Mouse (Mus musculus): ENCODE measurements around the gene Cwc15.
"Not testable (repeated sequence)": the region's sequence is repeated elsewhere in the genome, so short reads cannot be mapped to it uniquely, and the experiment has no call there.

Cwc15 gene

DNA sequence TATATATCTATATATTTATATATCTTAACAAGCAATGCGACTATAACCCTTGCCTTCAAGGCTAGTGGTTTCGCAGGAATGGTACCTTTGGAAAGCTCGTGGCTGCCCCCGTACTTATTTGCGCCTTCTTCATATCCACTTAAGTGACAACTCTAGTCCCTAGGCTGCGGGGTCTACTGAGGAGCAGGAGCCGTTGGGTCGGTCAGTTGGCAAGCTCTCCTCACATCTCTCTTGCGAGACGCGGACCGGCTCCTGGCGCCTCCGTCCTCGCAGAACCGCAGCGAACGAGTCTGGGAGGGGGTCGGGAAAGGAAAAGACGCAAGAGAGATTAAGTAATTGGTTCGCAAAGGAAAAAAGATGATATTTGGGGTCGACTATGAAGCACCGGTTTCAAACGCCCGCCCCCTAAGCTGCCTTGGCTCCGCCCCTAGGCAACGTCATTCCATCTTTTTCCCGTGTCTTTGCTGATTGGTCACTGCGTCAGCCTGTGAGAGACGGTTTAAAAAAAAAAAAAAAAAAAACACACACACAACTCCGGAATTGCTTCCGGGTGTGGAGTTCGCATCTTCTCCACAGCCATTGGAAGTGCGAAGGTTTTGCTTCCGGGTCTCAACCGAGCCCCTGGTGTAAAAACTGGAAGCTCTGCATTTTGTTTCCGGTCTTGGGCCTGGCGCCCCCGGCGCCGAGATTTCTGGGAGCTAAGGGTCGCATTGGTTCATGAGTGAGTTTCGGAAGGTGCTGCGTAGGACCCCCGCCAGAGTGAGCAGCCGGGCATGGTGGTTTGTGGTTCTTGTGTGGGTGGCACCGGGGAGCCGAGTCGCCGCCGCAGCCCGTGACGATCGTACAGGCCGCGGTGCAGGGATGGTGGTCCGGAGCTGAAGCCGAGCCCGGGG is at the start of gene Cwc15, which contains the start of gene Kdm4d:
Gene Cwc15, plus strand, starts transcription at position 595 of the 893 bp plus-strand sequence.
Gene Kdm4d, minus strand, starts transcription at position 460 of the 893 bp plus-strand sequence.
- POLR2A ChIA-PET, result interaction anchor here (0.6 to 2.7 kb wide), 114 partner anchors 9 to 1810 kb away, joined by 3 to 23 read pairs (median 4); partner anchors contain the start of genes Fam76b (in 4 of the 4), Cep57 (in 3 of the 4), 4931406C07Rik (in 1 of the 4) and Ankrd49 (in 1 of the 4)
- CTCF ChIA-PET, result interaction anchor here (0.7 to 2.4 kb wide), 21 partner anchors 12 to 1455 kb away, joined by 3 to 16 read pairs (median 4); no protein-coding TSS in a partner anchor

DNA sequence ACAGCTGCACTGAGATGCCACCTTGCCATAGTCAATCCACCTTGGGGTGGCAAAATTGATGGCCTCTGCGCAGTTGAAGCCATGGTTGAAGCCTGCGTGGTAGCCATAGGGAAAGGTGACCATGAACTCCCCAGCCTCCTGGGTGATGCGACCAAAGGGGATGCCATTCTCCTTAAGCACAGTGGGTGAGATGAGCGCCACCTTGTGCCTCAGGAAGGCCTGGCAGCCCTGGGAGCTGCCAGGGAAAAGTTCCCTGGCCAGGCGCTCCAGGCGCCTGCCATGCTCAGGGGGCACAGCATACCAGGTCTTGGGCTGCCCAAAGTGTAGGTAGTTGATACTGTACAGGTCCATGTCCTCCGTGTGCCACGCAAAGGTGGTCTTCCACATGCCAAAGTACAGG is 49.3 kb upstream of the Cwc15 start:
- CTCF ChIA-PET, result interaction anchor here in 3 of 4 experiments (0.8 to 1.5 kb wide), 4 partner anchors 61 to 256 kb away, joined by 3 to 4 read pairs (median 4); no protein-coding TSS in a partner anchor
- POLR2A ChIA-PET, result not testable (repeated sequence)

DNA sequence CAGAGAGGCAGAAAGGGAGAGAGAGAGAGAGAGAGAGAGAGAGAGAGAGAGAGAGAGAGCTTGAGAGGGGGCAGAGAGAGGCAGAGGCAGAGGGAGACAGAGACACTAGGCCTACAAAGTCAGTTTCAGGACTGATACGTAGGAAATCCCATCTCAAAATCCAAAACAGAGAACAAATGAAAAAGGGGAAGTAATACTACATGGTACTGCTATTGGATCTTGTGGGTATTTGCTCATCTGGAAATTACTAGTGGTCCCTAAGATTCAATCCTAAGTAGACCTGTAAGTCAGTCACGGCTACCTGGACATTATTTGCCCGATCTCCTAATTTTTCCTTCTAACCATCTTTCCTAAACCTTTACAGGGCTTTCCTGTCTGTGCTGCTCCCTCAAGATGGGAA is 44.1 kb upstream of the Cwc15 start:
- POLR2A ChIA-PET, result no interaction called here

DNA sequence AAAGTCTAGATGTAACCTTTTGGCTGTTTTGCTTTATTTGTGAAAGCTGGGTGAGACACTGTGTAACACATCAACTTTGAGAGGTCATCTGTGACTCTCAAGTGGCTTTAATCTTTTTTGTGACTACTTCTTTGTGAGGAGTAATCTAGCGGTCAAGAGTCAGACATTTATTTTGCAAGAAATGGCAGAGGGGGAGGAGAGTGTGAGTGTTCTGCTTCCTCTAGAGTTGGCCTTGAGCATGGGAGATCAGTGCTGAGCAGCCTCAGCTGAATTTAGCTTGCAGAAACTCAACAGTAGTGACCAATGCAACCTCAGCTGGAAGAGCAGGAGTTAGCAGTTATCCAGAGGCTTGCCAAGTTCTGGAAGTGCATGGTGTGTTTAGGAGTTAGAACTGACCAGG is 37.9 kb upstream of the Cwc15 start:
- POLR2A ChIA-PET, CTCF ChIA-PET: not testable (repeated sequence)

More for the DNA sequence above, 44.1 kb upstream of the Cwc15 start:
- CTCF ChIA-PET, result no interaction called here

DNA sequence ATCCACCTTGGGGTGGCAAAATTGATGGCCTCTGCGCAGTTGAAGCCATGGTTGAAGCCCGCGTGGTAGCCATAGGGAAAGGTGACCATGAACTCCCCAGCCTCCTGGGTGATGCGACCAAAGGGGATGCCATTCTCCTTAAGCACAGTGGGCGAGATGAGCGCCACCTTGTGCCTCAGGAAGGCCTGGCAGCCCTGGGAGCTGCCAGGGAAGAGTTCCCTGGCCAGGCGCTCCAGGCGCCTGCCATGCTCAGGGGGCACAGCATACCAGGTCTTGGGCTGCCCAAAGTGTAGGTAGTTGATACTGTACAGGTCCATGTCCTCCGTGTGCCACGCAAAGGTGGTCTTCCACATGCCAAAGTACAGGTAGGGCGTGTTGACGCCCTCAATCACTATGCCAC is 36.7 kb upstream of the Cwc15 start:
- CTCF ChIA-PET, result interaction anchor here in 2 of 4 experiments (0.6 to 1.1 kb wide), 2 partner anchors 8 to 73 kb away, joined by 3 read pairs; no protein-coding TSS in a partner anchor
- POLR2A ChIA-PET, result not testable (repeated sequence)

DNA sequence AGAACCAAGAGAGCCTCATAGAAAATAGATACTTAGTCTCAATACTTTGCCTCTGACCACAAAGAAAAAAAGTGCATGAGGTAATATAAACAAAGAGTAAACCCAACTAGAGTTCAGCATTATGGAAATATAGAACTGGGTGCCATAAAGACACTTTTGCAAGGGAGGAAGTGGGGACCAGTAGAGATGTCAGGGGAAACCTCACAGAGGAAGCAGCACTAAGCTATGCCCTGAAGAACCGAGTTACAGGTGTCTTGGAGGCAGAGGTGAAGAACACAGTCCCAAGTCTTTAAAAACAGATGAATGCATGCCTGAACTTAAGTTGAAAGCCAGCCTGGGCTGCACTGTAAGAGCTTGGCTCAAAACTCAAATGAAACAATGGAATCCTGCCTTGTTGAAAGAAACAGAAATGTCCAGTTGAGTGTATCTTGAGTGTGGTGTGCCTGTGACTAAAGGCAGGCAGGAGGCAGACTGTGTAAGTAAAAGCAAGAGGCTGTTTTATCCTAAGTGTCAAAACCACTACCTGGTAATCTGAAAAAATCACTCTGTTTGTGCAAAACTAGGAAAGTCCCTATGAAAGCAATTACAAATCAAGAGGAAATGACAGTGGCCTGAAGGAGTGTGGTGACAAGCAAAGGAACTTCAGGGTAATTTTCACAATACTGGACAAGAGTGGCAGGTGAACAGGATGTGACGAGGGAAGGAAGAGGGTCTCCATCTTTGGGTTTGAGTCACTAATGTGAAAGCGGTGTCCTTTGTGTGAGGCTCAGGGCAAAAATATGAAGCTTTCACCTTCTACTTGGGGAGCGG is 1.3 kb upstream of the Cwc15 start:
- CTCF ChIA-PET, result interaction anchor here in 3 of 4 experiments (0.5 to 2.4 kb wide), 3 partner anchors 25 to 200 kb away, joined by 3 to 10 read pairs (median 6); no protein-coding TSS in a partner anchor
- POLR2A ChIA-PET, result interaction anchor here in 2 of 4 experiments (0.7 to 2.7 kb wide), 12 partner anchors 9 to 807 kb away, joined by 3 to 23 read pairs (median 6); partner anchors contain the start of genes 4931406C07Rik (in 1 of the 2), Cep57 (in 1 of the 2), Fam76b (in 1 of the 2) and Sesn3 (in 1 of the 2)

DNA sequence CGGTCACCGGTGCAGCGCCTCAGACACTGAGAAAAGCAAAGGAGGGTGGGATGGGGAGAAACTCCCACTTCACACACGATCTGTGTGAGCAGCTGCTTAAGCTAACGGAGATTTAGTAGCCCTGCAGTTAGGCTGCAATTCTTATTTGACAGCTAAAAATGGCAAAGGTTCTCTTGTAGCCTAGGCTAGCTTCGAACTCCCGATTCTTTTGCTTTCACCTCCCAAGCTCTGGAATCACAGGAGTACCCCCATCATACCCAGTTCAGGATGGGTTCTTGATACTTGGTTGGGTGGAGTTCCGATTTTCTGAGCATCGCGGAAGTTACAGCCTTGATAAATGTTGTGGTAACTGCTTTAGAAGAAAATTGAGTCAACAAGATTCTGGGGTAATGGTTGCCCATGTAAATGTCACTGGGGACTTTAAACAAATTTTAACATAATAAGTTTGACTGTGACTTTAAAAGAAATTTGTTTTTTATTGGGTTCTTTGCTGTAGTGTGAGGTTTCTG is 553 bp downstream of the Cwc15 start:
- POLR2A ChIA-PET, result interaction anchor here (0.6 to 2.7 kb wide), 84 partner anchors 8 to 953 kb away, joined by 3 to 23 read pairs (median 4); partner anchors contain the start of genes Fam76b (in 4 of the 4), Cep57 (in 3 of the 4), Ankrd49 (in 1 of the 4) and Fut4 (in 1 of the 4)
- CTCF ChIA-PET, result interaction anchor here (0.7 to 2.4 kb wide), 17 partner anchors 11 to 1454 kb away, joined by 3 to 16 read pairs (median 3); no protein-coding TSS in a partner anchor

DNA sequence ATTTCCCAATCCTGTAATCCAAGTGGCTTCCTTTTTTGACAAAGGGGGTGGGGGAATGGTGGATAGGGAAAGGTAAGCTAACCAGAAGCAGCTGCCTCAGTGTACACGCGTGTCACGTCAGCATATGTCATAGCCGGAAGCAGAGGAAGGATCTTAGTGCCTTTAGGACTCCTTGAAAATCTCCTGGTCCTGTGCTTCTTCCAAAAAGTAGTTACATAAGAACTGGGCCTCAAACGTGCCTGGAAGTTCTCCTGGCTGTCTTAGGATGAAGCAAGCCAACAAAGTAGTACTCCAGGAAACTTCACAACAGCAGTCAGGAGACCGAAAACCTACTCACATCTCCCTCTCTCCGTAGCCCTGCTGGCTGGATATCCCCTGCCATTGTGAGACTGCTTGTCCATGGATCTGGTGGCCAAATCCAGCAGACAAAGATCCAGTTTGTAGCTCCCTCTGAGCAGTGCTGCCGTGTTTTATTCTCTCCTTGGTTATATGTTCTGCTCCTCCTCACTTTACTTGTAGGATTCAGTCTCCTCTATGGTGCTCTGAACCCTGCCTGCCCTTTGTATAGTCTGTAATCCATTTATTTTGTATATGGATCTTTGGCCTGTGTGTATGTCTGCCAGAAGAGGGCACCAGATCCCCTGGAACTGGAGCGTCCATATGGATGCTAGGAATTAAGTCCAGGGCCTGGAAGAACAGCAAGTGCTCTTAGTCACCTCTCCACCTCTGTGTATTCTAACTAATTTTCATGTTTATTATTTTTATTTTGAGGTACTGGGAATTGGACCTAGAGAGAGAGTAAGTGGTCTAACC is 12.4 kb downstream of the Cwc15 start:
- POLR2A ChIA-PET, result interaction anchor here in 3 of 4 experiments (1.3 to 2.5 kb wide), 4 partner anchors 11 to 12 kb away, joined by 4 to 11 read pairs (median 6); partner anchors contain the start of genes Cwc15 (in 3 of the 3) and Kdm4d (in 3 of the 3)
- CTCF ChIA-PET, result interaction anchor here (1.0 to 3.6 kb wide), 9 partner anchors 11 to 252 kb away, joined by 3 to 25 read pairs (median 4); partner anchors contain the start of genes Cwc15 (in 1 of the 4) and Kdm4d (in 1 of the 4)

DNA sequence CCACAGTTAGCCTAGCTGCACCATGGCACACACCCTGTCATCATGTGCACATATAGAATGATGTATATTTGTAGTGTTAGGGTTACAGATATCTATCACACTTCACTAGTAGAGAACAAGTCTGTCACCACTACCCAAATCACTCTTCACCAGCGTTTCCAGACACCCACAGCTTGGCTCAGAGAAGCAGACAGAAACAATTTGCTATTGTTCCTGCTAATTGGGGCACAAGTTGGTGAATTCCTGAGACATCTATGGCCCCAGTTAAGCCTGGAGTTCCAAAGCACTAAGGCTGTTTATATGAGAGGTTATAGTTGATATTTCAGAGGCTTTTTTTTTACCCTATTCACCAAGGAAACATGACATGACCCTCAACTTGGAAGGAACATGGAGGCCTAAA is 16.9 kb downstream of the Cwc15 start:
- ChIA-PET POLR2A (no interaction called here), CTCF (interaction anchor here in 1 of 4 experiments (0.8 kb wide), 1 partner anchor 182 kb away, joined by 3 read pairs; no protein-coding TSS in a partner anchor)

DNA sequence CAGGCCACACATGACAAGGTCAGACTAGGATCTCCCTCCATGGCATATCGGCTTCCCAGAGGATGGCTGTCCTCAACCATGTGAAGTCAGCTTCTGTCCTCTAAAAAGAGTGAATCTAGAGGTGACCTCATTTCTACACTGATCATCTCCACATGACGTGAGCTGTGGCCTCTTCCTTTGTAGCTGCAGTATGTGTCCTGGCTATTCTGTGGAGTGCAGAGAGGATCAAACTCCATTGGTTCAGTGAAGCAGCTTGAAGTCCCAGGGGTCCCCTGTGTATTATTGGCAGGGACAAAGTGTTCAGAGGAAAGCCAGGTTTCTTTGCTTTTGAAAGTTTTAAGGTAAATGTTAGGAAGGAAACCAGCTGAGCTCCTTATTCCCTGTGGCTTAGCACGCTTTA is 17.7 kb downstream of the Cwc15 start:
- ChIA-PET POLR2A (no interaction called here), CTCF (interaction anchor here in 1 of 4 experiments (0.6 kb wide), 1 partner anchor 248 kb away, joined by 3 read pairs; no protein-coding TSS in a partner anchor)

DNA sequence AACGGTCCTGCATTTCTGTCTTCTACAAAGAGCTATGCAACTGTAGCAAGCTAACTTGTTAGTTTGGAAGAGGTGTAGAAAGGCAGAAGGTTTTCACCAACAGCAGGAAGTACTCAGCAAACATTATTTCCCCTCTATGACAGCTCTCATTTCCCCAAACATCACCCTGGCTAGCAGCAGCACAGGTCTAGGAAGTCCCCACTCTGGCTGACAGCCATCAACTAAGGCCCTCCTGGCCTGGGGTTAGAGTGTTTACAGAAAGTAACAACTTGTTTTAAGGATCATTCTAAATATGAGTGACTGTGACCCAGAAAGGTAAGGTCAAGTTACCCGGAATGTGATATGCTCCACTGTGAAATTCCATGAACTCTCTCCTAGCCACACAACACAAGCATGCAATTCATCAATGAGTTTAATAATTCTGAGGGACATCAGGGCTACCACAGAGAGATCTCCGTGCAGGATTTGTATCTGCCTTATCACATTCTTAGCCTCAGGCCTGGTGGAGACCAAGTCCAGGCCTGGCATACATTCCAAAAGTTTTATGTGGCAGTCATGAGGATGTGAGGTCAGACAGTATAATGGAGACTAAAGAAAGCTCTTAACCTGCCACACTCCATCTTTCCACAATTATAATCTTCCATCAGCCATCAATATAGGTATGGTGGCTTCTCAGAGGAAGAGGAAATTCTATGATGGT is 20.7 kb downstream of the Cwc15 start:
- POLR2A ChIA-PET, result interaction anchor here in 1 of 4 experiments (1.2 to 1.3 kb wide), 2 partner anchors 9 to 21 kb away, joined by 3 to 4 read pairs; partner anchors contain the start of genes Cwc15 and Kdm4d
- CTCF ChIA-PET, result interaction anchor here in 2 of 4 experiments (1.8 to 2.7 kb wide), 2 partner anchors 177 kb away, joined by 11 to 16 read pairs; no protein-coding TSS in a partner anchor

DNA sequence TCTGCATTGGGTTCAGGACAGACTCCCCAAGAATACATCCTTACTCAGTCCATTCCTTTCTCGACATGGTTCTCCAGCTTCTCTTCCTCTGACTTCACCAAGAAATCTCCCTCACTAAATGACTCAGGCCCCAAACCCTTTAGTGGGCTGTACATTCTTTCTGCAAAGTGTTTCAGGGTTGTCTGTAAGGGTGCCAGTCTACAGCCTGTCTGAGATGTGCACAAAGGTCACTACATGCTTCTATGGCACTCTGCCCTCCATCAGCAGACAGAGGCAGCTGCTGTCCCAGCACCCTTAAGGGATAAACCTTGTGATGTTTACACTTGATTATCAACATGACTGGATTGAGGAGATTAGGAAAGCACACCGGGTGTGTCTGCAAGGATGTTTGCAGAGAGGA is 21.3 kb downstream of the Cwc15 start:
- ChIA-PET CTCF (interaction anchor here in 3 of 4 experiments (0.8 to 2.7 kb wide), 3 partner anchors 177 to 178 kb away, joined by 3 to 16 read pairs (median 11); no protein-coding TSS in a partner anchor), POLR2A (interaction anchor here in 1 of 4 experiments (0.6 to 1.3 kb wide), 3 partner anchors 10 to 21 kb away, joined by 3 to 4 read pairs (median 4); partner anchors contain the start of genes Cwc15 and Kdm4d)

DNA sequence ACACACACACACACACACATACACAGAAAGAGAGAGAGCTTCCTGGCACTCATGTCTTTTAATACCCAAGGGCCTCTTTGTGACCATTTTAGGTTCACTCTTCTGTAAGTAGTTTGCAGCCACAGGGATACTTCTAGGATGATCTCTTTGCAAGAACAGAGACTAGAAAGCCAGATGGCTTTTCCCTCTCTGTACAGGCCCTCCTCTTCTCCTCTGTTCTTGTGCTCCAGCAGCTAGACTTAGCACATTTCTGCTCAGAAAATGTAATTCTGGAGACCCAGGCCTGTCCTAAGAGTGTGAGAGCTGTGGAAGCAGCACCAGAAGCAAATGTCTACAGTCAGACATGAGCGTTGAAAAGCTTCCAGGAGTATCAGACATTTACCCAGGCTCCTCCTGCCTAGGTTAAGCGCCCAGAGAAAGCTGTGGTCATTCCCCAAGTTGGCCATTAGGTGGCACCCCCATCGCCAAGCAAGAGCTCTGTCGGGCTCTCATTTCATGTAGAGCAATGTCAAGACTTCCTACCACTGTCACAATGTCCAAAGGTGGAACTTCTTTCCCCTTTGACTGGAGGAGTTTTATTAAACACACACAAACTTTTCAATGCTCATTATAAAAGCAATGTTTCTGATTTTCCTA is 23.1 kb downstream of the Cwc15 start:
- POLR2A ChIA-PET, result interaction anchor here (0.7 to 1.4 kb wide), 13 partner anchors 9 to 248 kb away, joined by 3 to 13 read pairs (median 4); partner anchors contain the start of genes Cwc15 (in 2 of the 4), Kdm4d (in 2 of the 4), Fut4 (in 1 of the 4) and Sesn3 (in 1 of the 4)
- CTCF ChIA-PET, result interaction anchor here (0.5 to 3.1 kb wide), 38 partner anchors 8 to 241 kb away, joined by 3 to 76 read pairs (median 4); partner anchors contain the start of genes Cwc15 (in 3 of the 4) and Kdm4d (in 3 of the 4)

DNA sequence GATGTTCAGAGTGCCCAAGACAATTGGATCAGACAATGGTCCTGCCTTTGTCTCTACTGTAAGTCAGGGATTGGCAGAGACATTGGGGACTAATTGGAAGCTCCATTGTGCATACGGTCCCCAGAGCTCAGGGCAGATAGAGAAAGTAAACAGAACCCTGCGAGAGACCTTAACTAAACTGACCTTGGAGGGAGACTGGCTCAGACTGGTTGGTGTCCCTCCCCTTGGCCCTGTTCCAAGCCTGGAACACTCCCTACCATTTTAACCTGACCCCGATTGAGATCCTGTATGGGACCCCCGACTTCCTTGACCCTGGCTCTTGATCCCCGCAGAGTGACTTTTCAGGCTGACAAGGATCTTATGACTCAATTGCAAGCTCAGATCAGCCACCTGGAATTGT is 29.6 kb downstream of the Cwc15 start:
- CTCF ChIA-PET, result interaction anchor here in 1 of 4 experiments (0.9 kb wide), 1 partner anchor 169 kb away, joined by 4 read pairs; no protein-coding TSS in a partner anchor
- POLR2A ChIA-PET, result interaction anchor here in 2 of 4 experiments (0.7 to 0.9 kb wide), 2 partner anchors 29 to 30 kb away, joined by 3 to 4 read pairs; partner anchors contain the start of genes Cwc15 (in 2 of the 2) and Kdm4d (in 2 of the 2)

DNA sequence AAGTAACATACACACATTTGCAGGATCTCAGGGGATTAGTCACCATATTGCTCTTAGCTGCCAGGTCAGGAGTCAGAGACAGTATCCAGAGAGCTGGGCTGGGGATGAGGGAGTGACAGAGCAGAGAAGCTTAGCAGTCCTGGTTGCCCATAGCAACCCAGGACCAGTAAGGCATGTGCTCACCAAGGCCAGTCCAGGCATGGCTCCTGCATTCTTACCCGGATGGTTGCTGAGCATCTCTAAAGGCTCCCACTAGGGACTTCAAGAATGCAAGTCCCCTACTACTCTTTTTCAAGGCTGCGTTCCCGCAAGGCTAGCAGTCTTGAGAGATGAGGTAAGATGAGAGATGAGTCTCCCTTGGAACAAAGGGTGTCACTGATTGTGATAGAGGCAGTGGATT is 31.9 kb downstream of the Cwc15 start:
- POLR2A ChIA-PET, result interaction anchor here in 3 of 4 experiments (0.9 to 1.5 kb wide), 4 partner anchors 9 to 32 kb away, joined by 3 to 4 read pairs (median 4); partner anchors contain the start of genes Cwc15 (in 2 of the 3) and Kdm4d (in 2 of the 3)
- CTCF ChIA-PET, result interaction anchor here in 1 of 4 experiments (0.7 to 1.1 kb wide), 2 partner anchors 9 to 167 kb away, joined by 3 to 4 read pairs; no protein-coding TSS in a partner anchor
